Mouse (Mus musculus) T-cell, adult 66 days (primary cell): Measurements from ENCODE around the gene Mab21l3. TPM values are rescaled to one million over a fixed set of nuclear protein-coding genes. Genes with fewer than 3 reads are reported as not detected.

Source experiments
- total RNA-seq, 2 experiments: library from RNA; stranded (reverse); gene quantifications; 3 replicates in 1 of 2; 4 replicates in 1 of 2; pipeline ENCODE4 v1.2.4; 2023

Mab21l3 gene
- total RNA-seq, result not detected

DNA sequence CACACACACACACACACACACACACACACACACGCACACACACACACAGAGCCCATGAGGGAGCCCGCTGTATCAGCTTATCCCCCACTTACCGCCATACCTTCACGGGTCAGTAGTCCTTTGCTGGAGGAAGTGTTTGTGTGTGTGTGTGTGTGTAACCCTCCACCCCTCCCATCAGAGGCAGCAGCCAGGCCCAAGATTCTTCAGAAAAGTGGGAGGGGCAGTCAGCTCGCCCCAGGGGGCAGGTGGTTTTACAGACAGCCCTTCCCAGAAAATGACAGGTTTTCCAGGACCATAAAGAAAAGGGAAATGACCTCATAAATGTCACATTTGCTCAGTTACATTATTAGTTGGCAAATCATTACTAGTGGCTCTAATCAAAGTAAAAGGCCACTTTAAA, at the start of gene Mab21l3:
TSS of gene Mab21l3 (minus strand) at position 144 of the 400 bp plus-strand sequence.

Other genes starting within 250 kb of the Mab21l3 start
- gene Atp1a1, start 244.3 kb downstream of the Mab21l3 start, total RNA-seq, result 100 to 1,000 TPM; 267 to 284 TPM
- 1 to 10 TPM; 3.6 to 4.7 TPM for gene Slc22a15, start 75.5 kb upstream of the Mab21l3 start, total RNA-seq
- gene Nhlh2, start 161.1 kb upstream of the Mab21l3 start, total RNA-seq, result not detected
- gene Casq2, start 237.5 kb upstream of the Mab21l3 start, total RNA-seq, result not detected